Mouse (Mus musculus): ENCODE results near the gene Ttc29. TPM values are rescaled to one million over a fixed set of nuclear protein-coding genes. Genes with fewer than 3 reads are reported as not detected.

The Ttc29 gene
- polyA plus RNA-seq, 1 experiment from 2014 or later = 0.18 TPM

GRCm38 (mm10) chr8:78230721-78231120 lies 17.6 kb downstream of the Ttc29 start:
- 73% methylated on average over 2 of the region's 2 CpGs for WGBS
- H3K36me3 ChIP-seq (ENCODE audit: control insufficient read depth, insufficient read depth) = no peaks in the 10 kb centered on the region
- H3K9me3 ChIP-seq (replicated peaks; ENCODE audit: control insufficient read depth, low read length) = no peaks in the 10 kb centered on the region
- H3K4me3 ChIP-seq (ENCODE audit: low read length) = no peak overlapping the region
- H3K9ac ChIP-seq (ENCODE audit: low read length) = no peak overlapping the region
- no peak overlapping the region for H3K27ac ChIP-seq (ENCODE audit: low read length)
- no peak for ATAC-seq (replicated peaks; ENCODE audit: extremely low read depth, insufficient read depth, low FRiP score)
- H3K4me1 ChIP-seq (ENCODE audit: control insufficient read depth, insufficient read depth, low read length) = 0 out of 2 replicates have a peak, but pooled peaks cover 2% of the 10 kb centered on the region
- no peaks in the 10 kb centered on the region for H3K27me3 ChIP-seq (ENCODE audit: control insufficient read depth, insufficient read depth, low read length)
- H3K4me2 ChIP-seq (ENCODE audit: low read depth, low read length) = no peak overlapping the region

GRCm38 (mm10) chr8:78232870-78233707 lies 20.0 kb downstream of the Ttc29 start:
- 61% methylated on average over 14 of the region's 14 CpGs for WGBS
- no peak overlapping the region for H3K4me3 ChIP-seq (ENCODE audit: low read length)
- no peak for ATAC-seq (replicated peaks; ENCODE audit: extremely low read depth, insufficient read depth, low FRiP score)
- H3K4me1 ChIP-seq (ENCODE audit: control insufficient read depth, insufficient read depth, low read length) = 0 out of 2 replicates have a peak, but pooled peaks cover 2% of the 10 kb centered on the region
- no peaks in the 10 kb centered on the region for H3K36me3 ChIP-seq (ENCODE audit: control insufficient read depth, insufficient read depth)
- H3K9me3 ChIP-seq (replicated peaks; ENCODE audit: control insufficient read depth, low read length) = no peaks in the 10 kb centered on the region
- no peak overlapping the region for H3K9ac ChIP-seq (ENCODE audit: low read length)
- no peak overlapping the region for H3K27ac ChIP-seq (ENCODE audit: low read length)
- H3K27me3 ChIP-seq (ENCODE audit: control insufficient read depth, insufficient read depth, low read length) = no peaks in the 10 kb centered on the region
- H3K4me2 ChIP-seq (ENCODE audit: low read depth, low read length) = no peak overlapping the region

GRCm38 (mm10) chr8:78233708-78234201 lies 20.7 kb downstream of the Ttc29 start:
- 0 out of 2 replicates have a peak, but pooled peaks cover 2% of the 10 kb centered on the region for H3K4me1 ChIP-seq (ENCODE audit: control insufficient read depth, insufficient read depth, low read length)
- H3K36me3 ChIP-seq (ENCODE audit: control insufficient read depth, insufficient read depth) = no peaks in the 10 kb centered on the region
- H3K9me3 ChIP-seq (replicated peaks; ENCODE audit: control insufficient read depth, low read length) = no peaks in the 10 kb centered on the region
- WGBS = 75% methylated on average over 7 of the region's 7 CpGs
- no peak overlapping the region for H3K4me2 ChIP-seq (ENCODE audit: low read depth, low read length)
- no peak overlapping the region for H3K27ac ChIP-seq (ENCODE audit: low read length)
- H3K9ac ChIP-seq (ENCODE audit: low read length) = no peak overlapping the region
- no peaks in the 10 kb centered on the region for H3K27me3 ChIP-seq (ENCODE audit: control insufficient read depth, insufficient read depth, low read length)
- ATAC-seq (replicated peaks; ENCODE audit: extremely low read depth, insufficient read depth, low FRiP score) = no peak
- H3K4me3 ChIP-seq (ENCODE audit: low read length) = no peak overlapping the region

- no peak overlapping the region for H3K4me3 ChIP-seq (ENCODE audit: low read length)
- no peak overlapping the region for H3K27ac ChIP-seq (ENCODE audit: low read length)
- WGBS = 58% methylated on average over 6 of the region's 6 CpGs
- no peak overlapping the region for H3K4me2 ChIP-seq (ENCODE audit: low read depth, low read length)
- no peak overlapping the region for H3K9ac ChIP-seq (ENCODE audit: low read length)
- no peak for ATAC-seq (replicated peaks; ENCODE audit: extremely low read depth, insufficient read depth, low FRiP score)
- H3K27me3 ChIP-seq (ENCODE audit: control insufficient read depth, insufficient read depth, low read length) = no peaks in the 10 kb centered on the region
- H3K4me1 ChIP-seq (ENCODE audit: control insufficient read depth, insufficient read depth, low read length) = 0 out of 2 replicates have a peak, but pooled peaks cover 2% of the 10 kb centered on the region
- H3K36me3 ChIP-seq (ENCODE audit: control insufficient read depth, insufficient read depth) = no peaks in the 10 kb centered on the region
- H3K9me3 ChIP-seq (replicated peaks; ENCODE audit: control insufficient read depth, low read length) = no peaks in the 10 kb centered on the region
Observed at GRCm38 (mm10) chr8:78237972-78238675, 25.0 kb downstream of the Ttc29 start.

- Histone ChIP-seq H3K36me3 (ENCODE audit: control insufficient read depth, insufficient read depth) (no peaks in the 10 kb centered on the region), H3K4me3 (ENCODE audit: low read length) (no peak overlapping the region), H3K4me1 (ENCODE audit: control insufficient read depth, insufficient read depth, low read length) (no peaks in the 10 kb centered on the region), H3K27ac (ENCODE audit: low read length) (no peak overlapping the region), H3K27me3 (ENCODE audit: control insufficient read depth, insufficient read depth, low read length) (no peaks in the 10 kb centered on the region), H3K9me3 (replicated peaks; ENCODE audit: control insufficient read depth, low read length) (no peaks in the 10 kb centered on the region), H3K9ac (ENCODE audit: low read length) (no peak overlapping the region), H3K4me2 (ENCODE audit: low read depth, low read length) (no peak overlapping the region)
- no peak for ATAC-seq (replicated peaks; ENCODE audit: extremely low read depth, insufficient read depth, low FRiP score)
- WGBS = 41% methylated on average over 3 of the region's 3 CpGs
Observed at GRCm38 (mm10) chr8:78251115-78251514, 38.0 kb downstream of the Ttc29 start.

- 83% methylated on average over 4 of the region's 4 CpGs for WGBS
- no peak overlapping the region for H3K9ac ChIP-seq (ENCODE audit: low read length)
- no peaks in the 10 kb centered on the region for H3K4me1 ChIP-seq (ENCODE audit: control insufficient read depth, insufficient read depth, low read length)
- H3K36me3 ChIP-seq (ENCODE audit: control insufficient read depth, insufficient read depth) = no peaks in the 10 kb centered on the region
- H3K27me3 ChIP-seq (ENCODE audit: control insufficient read depth, insufficient read depth, low read length) = no peaks in the 10 kb centered on the region
- H3K27ac ChIP-seq (ENCODE audit: low read length) = no peak overlapping the region
- H3K4me2 ChIP-seq (ENCODE audit: low read depth, low read length) = no peak overlapping the region
- H3K9me3 ChIP-seq (replicated peaks; ENCODE audit: control insufficient read depth, low read length) = no peaks in the 10 kb centered on the region
- H3K4me3 ChIP-seq (ENCODE audit: low read length) = no peak overlapping the region
- no peak for ATAC-seq (replicated peaks; ENCODE audit: extremely low read depth, insufficient read depth, low FRiP score)
Observed at GRCm38 (mm10) chr8:78254374-78254773, 41.3 kb downstream of the Ttc29 start.

GRCm38 (mm10) chr8:78255011-78255410 lies 41.9 kb downstream of the Ttc29 start:
- Histone ChIP-seq H3K4me1 (ENCODE audit: control insufficient read depth, insufficient read depth, low read length) (no peaks in the 10 kb centered on the region), H3K4me2 (ENCODE audit: low read depth, low read length) (no peak overlapping the region), H3K36me3 (ENCODE audit: control insufficient read depth, insufficient read depth) (no peaks in the 10 kb centered on the region), H3K27me3 (ENCODE audit: control insufficient read depth, insufficient read depth, low read length) (no peaks in the 10 kb centered on the region), H3K27ac (ENCODE audit: low read length) (no peak overlapping the region), H3K9me3 (replicated peaks; ENCODE audit: control insufficient read depth, low read length) (no peaks in the 10 kb centered on the region), H3K4me3 (ENCODE audit: low read length) (no peak overlapping the region), H3K9ac (ENCODE audit: low read length) (no peak overlapping the region)
- ATAC-seq (replicated peaks; ENCODE audit: extremely low read depth, insufficient read depth, low FRiP score) = no peak
- WGBS = 80% methylated on average over 3 of the region's 3 CpGs

- no peaks in the 10 kb centered on the region for H3K9me3 ChIP-seq (replicated peaks; ENCODE audit: control insufficient read depth, low read length)
- H3K4me2 ChIP-seq (ENCODE audit: low read depth, low read length) = no peak overlapping the region
- no peaks in the 10 kb centered on the region for H3K27me3 ChIP-seq (ENCODE audit: control insufficient read depth, insufficient read depth, low read length)
- no peak overlapping the region for H3K27ac ChIP-seq (ENCODE audit: low read length)
- H3K9ac ChIP-seq (ENCODE audit: low read length) = no peak overlapping the region
- H3K36me3 ChIP-seq (ENCODE audit: control insufficient read depth, insufficient read depth) = no peaks in the 10 kb centered on the region
- WGBS = 80% methylated on average over 5 of the region's 5 CpGs
- no peaks in the 10 kb centered on the region for H3K4me1 ChIP-seq (ENCODE audit: control insufficient read depth, insufficient read depth, low read length)
- H3K4me3 ChIP-seq (ENCODE audit: low read length) = no peak overlapping the region
- no peak for ATAC-seq (replicated peaks; ENCODE audit: extremely low read depth, insufficient read depth, low FRiP score)
Observed at GRCm38 (mm10) chr8:78265506-78265905, 52.4 kb downstream of the Ttc29 start.

- Histone ChIP-seq H3K4me2 (ENCODE audit: low read depth, low read length) (no peak overlapping the region), H3K27me3 (ENCODE audit: control insufficient read depth, insufficient read depth, low read length) (no peaks in the 10 kb centered on the region), H3K36me3 (ENCODE audit: control insufficient read depth, insufficient read depth) (no peaks in the 10 kb centered on the region), H3K4me1 (ENCODE audit: control insufficient read depth, insufficient read depth, low read length) (no peaks in the 10 kb centered on the region), H3K4me3 (ENCODE audit: low read length) (no peak overlapping the region), H3K9me3 (replicated peaks; ENCODE audit: control insufficient read depth, low read length) (no peaks in the 10 kb centered on the region), H3K9ac (ENCODE audit: low read length) (no peak overlapping the region), H3K27ac (ENCODE audit: low read length) (no peak overlapping the region)
- ATAC-seq (replicated peaks; ENCODE audit: extremely low read depth, insufficient read depth, low FRiP score) = no peak
- 25% methylated on average over 3 of the region's 3 CpGs for WGBS
Observed at GRCm38 (mm10) chr8:78266231-78266630, 53.1 kb downstream of the Ttc29 start.
